Mouse (Mus musculus) megakaryocyte, embryonic 14.5 days (primary cell): ENCODE data around the gene Phyhipl. TPM values are rescaled to one million over a fixed set of nuclear protein-coding genes. Genes with fewer than 3 reads are reported as not detected.

Experiments
- H3K27me3 ChIP-seq: replicated peaks from 2 replicates; pipeline ENCODE3; 2012; ENCODE audit warnings: inconsistent platforms
- H3K36me3 ChIP-seq: replicated peaks from 2 replicates; pipeline ENCODE3; 2012; ENCODE audit warnings: low read length, inconsistent platforms, mixed read lengths
- H3K4me1 ChIP-seq: 2 replicates; pipeline ENCODE4 v1.6.1; 2012; ENCODE audit warnings: inconsistent platforms
- H3K4me3 ChIP-seq: replicated peaks from 2 replicates; pipeline ENCODE3; 2012; ENCODE audit warnings: moderate library complexity, mild to moderate bottlenecking, inconsistent platforms
- H3K9me3 ChIP-seq: 2 replicates; pipeline ENCODE4 v1.6.1; 2012; ENCODE audit warnings: inconsistent platforms
- FLI1 ChIP-seq: IDR thresholded peaks from 2 replicates; pipeline ENCODE4 v1.6.1; 2012; ENCODE audit warnings: low read length, inconsistent platforms, mixed read lengths
- GATA1 ChIP-seq: IDR thresholded peaks from 3 replicates; pipeline ENCODE4 v1.6.1; 2012; ENCODE audit warnings: mixed read lengths, low read length, inconsistent platforms, borderline replicate concordance
- polyA plus RNA-seq: library from polyadenylated mRNA; stranded (reverse); fragments of >175 nt; gene quantifications from 2 replicates; pipeline ENCODE4 v1.2.3, GENCODE M21; 2012; ENCODE audit warnings: low replicate concordance; ENCODE audit not compliant: insufficient read depth

Gene Phyhipl
- polyA plus RNA-seq, 1 experiment = not detected

- Histone ChIP-seq H3K27me3 (peaks cover 13% of the 10 kb centered on the region), H3K9me3 (peaks cover 42% of the 10 kb centered on the region), H3K4me3 (peak overlapping the region; percentile 11), H3K4me1 (no peaks in the 10 kb centered on the region), H3K36me3 (no peaks in the 10 kb centered on the region)
- no peak for TF ChIP-seq FLI1
- TF ChIP-seq GATA1 = no peak
Measured at GRCm38 (mm10) chr10:70516661-70517060, 139.1 kb downstream of the Phyhipl start.

GRCm38 (mm10) chr10:70514848-70515247 is 140.9 kb downstream of the Phyhipl start:
- peaks cover 35% of the 10 kb centered on the region for H3K9me3 ChIP-seq
- no peak for TF ChIP-seq FLI1
- TF ChIP-seq GATA1 = no peak
- H3K27me3 ChIP-seq = peaks cover 4% of the 10 kb centered on the region
- no peaks in the 10 kb centered on the region for H3K4me1 ChIP-seq
- H3K4me3 ChIP-seq = no peak overlapping the region
- no peaks in the 10 kb centered on the region for H3K36me3 ChIP-seq

GRCm38 (mm10) chr10:70507880-70508279 is 147.9 kb downstream of the Phyhipl start:
- TF ChIP-seq FLI1 = no peak
- no peak for TF ChIP-seq GATA1
- Histone ChIP-seq H3K4me1 (no peaks in the 10 kb centered on the region), H3K9me3 (peaks cover 43% of the 10 kb centered on the region), H3K27me3 (no peaks in the 10 kb centered on the region), H3K36me3 (no peaks in the 10 kb centered on the region), H3K4me3 (no peak overlapping the region)

Other genes with a start within 250 kb of the Phyhipl start
- gene Fam13c, start 215.5 kb downstream of the Phyhipl start, polyA plus RNA-seq = not detected in 2 replicates